Mouse (Mus musculus) monocyte, adult 2 months (primary cell): ENCODE measurements at regions not wholly inside any gene's neighbourhood (a gene's known extent, or its start where the extent isn't known, plus 50 kb on each side); places are given as distances from the start of the nearest gene placed in this dataset.

Source experiments
- DNase-seq, 2 experiments: peaks; one replicate each; pipeline ENCODE4 v3.0.0; 2022; ENCODE audit warnings: low spot score in 2 of 2, low read depth in 1 of 2

- DNase-seq, result no peak
These were observed 247.7 kb downstream of the Uaca start for GRCm38 (mm10) chr9:61042063-61042462.

GRCm38 (mm10) chr9:61044983-61045382 is 250.6 kb downstream of the Uaca start:
- DNase-seq, result no peak

- DNase-seq, result no peak
These were observed 252.2 kb downstream of the Uaca start for GRCm38 (mm10) chr9:61046517-61046916.

DNA sequence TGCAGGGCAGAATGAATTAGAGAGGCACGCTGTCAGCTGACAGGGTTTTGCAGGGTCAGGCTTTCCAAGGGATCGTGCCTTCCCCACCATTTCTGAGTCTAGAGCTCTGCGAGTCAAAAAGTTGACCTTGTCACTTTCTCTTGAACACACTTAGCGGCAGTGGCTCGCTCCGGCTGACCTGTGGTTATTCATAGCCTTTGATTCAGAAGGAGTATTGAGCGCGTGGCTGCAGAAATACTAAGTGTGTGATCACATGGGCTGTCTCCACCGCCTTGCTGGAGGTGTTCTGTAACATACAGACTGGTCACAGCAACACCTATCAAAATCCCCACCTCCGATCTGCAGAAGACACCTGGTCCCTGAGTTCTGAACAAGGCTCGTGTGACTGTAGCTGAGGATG is 252.9 kb downstream of the Uaca start:
- DNase-seq, result no peak

- DNase-seq, result no peak
These were observed 254.2 kb downstream of the Uaca start for GRCm38 (mm10) chr9:61048576-61048975.

DNA sequence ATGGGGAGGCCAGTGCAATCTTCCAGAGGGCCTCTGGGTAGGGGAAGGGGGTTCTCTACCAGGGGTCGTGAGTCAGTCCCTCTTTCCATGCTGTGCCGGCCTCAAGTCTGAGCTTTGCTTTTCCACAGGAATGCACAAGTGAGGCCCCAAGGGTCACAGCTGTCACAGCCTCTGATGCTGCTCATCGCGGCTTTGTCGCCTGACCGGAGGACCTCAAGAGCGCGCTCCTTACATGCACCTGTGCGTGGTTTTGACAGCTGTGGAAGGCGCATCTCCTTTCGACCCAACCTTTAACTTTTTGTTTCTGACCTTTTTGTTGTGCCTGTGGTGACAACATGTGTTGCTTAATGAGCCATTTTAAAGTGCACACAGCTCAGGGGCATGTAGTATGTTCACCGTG is 258.3 kb downstream of the Uaca start:
- DNase-seq, result no peak

DNA sequence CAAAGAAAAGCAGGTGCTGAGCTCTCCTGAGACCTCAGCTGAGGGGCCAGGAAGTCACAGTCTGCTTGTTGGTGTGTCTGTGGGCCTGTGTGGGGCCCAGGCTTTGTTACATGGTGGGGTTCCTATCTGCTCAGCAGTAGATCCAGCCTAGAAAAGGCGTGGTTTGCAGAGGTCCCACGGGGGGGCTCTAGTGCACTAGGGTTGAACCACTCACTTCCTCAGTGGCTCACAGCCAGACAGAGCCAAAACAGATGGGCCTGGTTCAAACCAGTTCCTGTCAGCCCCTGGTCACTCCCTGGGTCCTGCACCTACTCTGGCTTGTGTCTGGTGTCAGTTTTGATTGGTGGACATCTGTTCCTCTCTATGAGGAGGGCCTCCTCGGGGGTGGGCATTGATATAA is 260.1 kb downstream of the Uaca start:
- DNase-seq, result peak; percentile 17 to 49

DNA sequence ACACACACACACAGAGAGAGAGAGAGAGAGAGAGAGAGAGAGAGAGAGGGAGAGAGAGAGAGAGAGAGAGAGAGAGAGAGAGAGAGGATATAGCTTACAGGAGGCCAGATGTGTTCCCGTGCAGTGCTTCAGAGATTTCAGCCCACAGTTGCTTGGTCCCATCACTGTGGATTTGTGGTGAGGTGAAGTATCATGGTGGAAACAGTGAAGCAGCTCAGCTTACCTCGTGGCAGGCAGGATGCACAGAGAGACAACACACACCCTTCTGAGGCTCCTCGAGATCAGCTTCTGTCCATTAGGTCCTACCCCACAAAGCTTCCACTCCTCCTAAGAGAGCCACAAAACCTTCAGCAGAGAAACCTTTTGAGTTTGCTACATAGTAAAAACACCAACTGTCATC is 261.1 kb downstream of the Uaca start:
- no peak for DNase-seq

GRCm38 (mm10) chr9:61055928-61056730 is 261.8 kb downstream of the Uaca start:
- peak in 1 of 2 experiments; percentile 28 for DNase-seq

DNA sequence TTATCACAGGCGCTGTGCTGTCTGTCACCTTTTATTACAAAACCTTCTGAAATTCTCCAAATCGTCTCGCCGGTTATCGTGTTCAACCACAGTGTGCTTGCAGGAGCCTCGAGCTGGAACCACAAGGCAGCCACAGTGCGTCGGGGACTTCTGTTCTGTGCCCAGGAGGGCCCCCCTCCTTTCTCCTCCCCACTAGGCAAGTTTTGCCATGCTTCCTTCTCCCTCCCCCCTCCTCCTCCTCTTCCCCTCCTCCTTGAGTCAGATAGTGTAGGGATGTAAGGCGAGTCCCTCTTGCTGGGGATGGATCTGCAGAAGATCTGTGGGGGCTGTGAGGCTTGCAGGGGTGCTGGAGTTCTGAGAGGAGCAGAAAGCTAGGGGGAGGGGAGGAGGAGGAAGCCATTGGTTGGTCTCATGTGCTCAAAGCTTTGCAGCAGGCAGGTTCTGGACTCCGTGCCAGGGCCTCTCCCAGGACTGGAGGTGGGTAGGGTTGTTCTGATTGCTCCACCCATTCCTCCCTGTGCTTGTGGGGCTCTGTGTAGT is 262.5 kb downstream of the Uaca start:
- DNase-seq, result no peak

DNA sequence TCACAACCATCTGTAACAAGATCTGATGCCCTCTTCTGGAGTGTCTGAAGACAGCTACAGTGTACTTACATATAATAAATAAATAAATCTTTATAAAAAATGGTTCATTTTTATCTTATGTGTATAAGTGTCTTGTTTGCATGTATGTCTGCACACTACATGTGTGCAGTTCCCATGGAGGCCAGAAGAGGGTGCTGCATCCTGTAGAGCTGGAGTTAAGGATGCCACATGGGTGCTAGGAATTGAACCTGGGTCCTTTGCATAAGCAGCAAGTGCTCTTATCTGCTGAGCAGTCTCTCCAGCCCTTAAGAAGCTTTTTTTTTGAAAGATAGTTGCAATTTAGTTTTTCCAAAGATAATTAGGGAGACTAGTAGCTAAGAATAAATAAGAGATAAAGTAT is 264.9 kb downstream of the Uaca start:
- no peak for DNase-seq

DNA sequence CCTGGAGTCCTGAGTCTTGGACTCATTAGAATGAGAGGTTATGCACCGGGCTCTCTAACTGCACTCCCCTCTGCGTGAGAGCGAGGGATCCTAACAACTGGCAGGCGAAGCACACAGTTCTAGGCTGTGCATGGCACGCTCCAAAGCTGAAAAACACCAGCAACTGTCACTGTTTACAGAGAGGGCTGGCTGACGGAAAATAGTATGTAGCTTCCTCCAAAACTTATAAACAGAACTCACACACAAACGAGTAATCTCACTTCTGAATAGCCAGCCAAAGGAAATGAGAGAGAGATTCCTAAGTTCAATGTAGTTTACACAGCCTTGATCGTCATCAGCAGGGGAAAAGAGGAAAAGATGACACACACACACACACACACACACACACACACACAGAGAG is 266.6 kb downstream of the Uaca start:
- DNase-seq, result no peak

DNA sequence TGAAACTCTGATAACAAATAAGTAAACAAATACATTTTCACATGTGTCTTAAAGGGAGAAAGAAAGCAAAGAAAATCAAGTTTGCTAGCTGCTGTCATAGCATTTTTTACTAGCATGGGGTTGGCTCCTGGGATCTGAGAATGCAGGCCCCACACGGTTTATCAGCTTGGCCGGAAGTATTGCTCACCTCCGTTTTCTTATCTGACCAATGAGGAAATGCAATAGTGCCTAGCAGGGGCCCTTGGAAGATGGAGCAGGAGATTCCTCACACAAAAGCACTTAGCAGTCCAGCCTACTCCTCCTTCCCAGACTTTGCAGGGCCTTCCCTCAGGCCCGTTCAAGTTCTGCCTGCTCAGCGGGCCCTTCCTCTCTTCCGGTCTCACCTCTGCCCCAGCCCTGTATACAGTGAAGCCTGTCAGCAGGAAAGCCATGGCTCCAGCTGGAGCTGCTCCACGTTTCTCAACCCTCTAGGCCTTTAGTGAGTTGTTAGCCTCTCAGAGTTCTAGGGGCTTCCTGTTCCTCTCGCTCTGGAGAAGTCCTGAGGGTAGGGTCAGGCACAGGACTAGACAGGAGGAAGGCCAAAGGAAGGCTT is 270.5 kb downstream of the Uaca start:
- no peak for DNase-seq

DNA sequence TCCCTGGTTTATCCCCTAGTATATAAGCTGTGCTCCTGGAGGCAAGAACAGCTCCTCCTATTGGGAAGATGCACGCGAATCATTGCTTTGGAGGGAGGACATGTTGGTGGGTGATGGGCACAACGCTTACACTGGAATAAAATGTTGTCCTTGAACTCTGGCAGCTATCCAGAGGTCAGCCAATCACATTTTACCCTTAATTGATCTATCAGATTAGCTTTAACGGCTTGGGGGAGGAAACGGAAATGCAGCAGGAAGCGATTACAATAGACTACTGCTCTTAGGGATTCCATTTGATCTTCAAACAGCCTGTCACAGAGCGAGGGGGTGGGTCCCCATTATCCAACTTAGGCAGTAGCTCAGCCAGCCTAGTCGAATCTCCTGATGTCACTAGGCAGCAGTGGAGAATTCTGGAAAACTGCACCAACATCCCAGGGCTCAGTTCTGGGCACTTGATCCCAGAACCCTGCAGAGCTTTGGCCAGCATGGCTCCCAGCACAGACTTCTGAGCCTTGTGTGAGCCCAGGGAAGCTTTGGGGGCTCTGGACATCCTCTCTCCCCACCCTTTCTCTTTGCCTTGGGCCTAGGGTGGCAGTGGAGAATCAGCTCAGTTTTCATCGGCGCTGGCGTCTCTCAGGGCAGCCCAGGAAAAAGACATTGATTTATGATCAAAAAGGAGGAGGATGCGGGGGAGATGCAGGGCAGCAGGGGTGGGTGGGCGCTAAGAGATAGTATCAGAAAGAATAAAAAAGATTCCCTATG is 275.4 kb downstream of the Uaca start:
- no peak for DNase-seq

DNA sequence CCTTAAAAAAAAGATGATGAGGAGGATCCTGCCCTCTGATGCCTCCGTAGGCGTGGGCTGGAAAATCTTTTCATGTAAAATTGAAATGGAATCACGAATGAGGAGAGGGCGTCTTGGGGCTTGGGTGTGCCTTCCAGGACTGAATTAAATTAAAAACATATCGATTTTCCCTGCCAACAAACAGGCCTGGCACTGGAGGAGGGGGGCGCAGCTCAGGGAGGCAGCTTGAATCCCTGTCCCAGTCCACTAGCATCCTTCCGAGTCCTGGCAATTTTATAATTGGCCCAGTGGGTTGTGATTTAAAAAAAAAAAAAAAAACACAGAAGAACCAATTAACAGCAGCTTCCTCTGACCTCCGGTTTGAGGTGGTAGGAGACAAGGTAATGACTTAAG is 276.0 kb downstream of the Uaca start:
- no peak for DNase-seq

DNA sequence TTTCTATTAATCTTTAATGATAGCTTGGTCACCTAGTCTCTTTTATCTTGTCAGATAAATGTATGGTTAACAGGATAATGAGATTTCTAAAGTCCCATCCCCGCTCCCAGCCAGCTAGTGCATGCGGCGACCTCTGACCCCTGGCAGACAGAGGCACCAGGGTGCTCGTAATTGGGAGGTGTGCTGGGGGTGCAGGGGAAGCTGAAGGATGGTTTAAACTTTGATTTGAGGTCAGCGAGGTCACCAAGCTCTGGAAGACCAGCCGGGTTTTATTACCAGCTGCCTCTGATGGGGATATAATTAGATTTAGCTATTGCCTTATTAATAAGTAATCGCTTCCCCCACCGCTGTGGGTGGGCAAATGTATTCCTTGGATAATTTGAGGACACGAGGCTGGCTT is 276.5 kb downstream of the Uaca start:
- no peak for DNase-seq

- DNase-seq, result no peak
These were observed 279.1 kb downstream of the Uaca start for GRCm38 (mm10) chr9:61073482-61073881.

GRCm38 (mm10) chr9:61075071-61075470 is 280.7 kb downstream of the Uaca start:
- no peak for DNase-seq

GRCm38 (mm10) chr9:61077181-61077580 is 282.8 kb downstream of the Uaca start:
- DNase-seq, result no peak

DNA sequence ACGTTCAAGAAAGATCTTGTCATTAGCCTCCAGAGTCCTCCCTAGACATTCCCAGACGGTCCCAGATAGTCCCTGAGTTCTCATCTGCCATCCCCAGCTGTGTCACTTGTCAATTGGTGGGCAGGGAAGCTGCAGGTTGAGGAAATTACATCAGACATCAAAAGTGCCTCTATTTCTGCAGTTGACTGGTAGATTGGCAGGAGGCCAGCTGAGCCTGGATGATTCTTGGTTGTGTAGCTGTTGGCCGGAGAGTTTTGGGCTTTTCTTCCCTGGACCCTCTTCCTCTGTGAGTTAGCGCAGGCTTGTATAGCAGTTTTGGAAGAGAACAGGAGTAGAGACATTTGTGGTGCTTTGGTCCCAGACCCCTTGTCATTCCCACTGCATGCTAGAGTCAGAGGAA is 283.5 kb downstream of the Uaca start:
- no peak for DNase-seq

GRCm38 (mm10) chr9:61081474-61082021 is 287.2 kb downstream of the Uaca start:
- no peak for DNase-seq
